Mouse (Mus musculus): Measurements from ENCODE around the gene Mum1.
"Not testable (repeated sequence)": the region's sequence is repeated elsewhere in the genome, so short reads cannot be mapped to it uniquely, and the experiment has no call there.

The Mum1 gene

DNA sequence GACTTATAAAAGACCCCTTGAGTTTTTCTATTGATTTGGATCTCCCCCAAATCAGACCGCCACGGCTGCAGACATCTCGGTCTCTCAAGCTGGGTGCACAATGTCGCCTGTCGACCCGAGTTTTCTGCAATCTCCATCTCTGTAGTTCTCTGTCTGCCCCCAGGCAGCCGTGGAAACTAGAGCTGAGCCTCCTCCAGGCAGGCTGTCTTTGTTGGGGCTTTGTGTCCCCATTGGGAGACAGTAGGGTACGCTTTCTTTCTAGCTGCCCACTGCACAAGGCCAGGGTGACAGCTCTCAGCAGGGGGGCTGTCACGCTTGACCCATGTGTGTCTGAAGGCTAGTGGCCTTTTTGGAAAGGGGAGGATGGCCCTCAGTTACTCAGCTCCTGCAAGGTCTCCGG lies 18.6 kb upstream of the Mum1 start:
- in situ Hi-C loops (cut with MseI, MboI): no loop called here

DNA sequence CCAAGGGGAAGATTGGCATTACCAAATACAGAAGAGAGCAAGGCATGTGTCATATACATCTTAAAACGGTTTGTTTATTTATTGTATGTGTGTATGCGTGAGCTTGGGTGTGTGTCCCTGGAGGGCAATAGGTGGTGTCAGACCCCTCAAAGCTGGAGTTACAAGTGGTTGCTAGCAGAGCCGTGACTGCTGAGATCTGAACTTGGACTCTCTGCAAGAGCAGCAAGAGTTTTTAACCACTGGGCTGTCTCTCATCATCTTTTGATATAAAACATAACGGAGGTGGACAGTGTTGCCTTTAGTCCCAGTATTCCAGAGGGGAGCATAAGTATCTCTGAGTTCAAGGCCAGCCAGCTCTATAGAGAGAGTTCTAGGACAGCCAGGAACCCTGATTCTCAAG lies 18.0 kb upstream of the Mum1 start:
- in situ Hi-C loops (cut with MseI, MboI): no loop called here

GRCm38 (mm10) chr10:80208841-80209371 lies 17.3 kb upstream of the Mum1 start:
- in situ Hi-C loops (cut with MseI, MboI): no loop called here

- in situ Hi-C loops (cut with MseI, MboI): not testable (repeated sequence)
Observed at GRCm38 (mm10) chr10:80211547-80212103, 14.6 kb upstream of the Mum1 start.

DNA sequence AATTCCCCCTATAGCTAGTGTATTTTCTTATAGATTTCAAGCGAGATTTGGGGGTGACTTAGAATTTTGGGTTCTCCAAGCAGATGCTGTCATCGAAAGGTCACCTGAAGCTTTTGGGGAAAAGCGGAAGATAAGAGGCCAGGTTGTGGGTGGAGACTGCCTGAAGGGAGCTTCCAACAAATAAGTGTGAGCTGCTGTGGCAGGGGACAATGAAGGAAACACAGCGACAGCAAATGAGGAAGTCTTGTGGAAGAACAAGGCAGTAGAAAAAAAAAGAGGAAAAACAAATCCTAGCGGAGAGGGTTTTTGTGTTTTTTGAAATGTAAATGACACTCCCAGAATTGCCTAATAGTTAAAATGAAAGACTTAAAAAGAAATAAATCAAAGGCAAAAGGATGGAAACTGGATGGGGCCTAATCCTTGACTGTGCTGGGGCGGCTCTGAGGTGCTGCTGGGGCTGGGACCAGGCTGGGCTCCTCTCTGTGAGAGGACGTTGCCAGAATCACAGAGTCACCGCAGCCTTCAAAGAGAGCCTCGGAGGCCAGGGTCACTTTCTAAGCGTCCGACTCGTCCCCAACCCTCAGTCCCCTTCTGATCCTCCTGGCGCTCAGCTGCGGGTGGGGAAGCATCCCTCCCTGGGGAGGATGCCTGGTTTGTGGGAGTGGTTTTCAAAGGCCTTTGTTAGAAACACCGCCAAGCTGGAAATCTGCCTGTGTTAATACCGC lies 11.0 kb upstream of the Mum1 start:
- in situ Hi-C loops (cut with MseI, MboI): no loop called here

- in situ Hi-C loops (cut with MseI, MboI): no loop called here
Observed at GRCm38 (mm10) chr10:80220676-80221075, 5.6 kb upstream of the Mum1 start.

DNA sequence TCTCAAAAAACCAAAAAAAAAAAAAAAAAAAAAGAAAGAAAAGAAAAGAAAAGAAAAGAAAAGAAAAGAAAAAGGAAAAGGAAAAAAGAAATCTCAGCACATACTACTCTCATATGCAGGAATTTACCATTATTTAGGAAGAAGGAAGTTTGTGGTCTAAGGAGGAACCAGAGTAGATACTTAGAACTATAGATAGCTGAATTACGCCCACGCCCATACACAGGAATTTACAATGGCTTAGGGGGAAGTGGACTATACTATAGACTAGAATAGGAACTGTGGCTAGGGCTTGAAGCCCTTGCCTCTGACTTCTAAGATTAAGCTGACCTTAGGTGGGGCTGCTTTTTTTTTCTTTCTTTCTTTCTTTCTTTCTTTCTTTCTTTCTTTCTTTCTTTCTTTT lies 3.1 kb upstream of the Mum1 start:
- in situ Hi-C loops (cut with MseI, MboI): not testable (repeated sequence)

- in situ Hi-C loops (cut with MseI, MboI): no loop called here
Observed at GRCm38 (mm10) chr10:80226071-80226415, 191 bp upstream of the Mum1 start.

DNA sequence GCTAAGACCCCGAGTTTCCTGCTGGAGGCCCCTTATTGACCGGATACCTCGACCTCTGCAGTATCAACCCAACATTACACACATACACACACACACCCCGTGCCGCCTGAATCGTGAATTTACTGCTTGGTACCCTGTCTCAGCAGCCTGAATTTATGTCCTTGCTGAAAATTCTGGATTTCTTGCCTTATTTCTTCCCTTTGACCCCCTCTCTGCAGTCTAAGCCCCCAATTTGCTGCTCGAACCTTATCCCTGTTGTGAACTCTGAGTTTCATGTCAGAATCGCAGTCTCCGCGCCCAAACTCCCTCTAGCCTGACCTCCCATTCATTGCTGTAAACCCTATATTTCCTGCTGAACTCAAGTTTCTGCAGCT lies 919 bp downstream of the Mum1 start:
- in situ Hi-C loops (cut with MseI, MboI): no loop called here

GRCm38 (mm10) chr10:80227877-80228775 lies 1.9 kb downstream of the Mum1 start:
- in situ Hi-C loops (cut with MseI, MboI): no loop called here

DNA sequence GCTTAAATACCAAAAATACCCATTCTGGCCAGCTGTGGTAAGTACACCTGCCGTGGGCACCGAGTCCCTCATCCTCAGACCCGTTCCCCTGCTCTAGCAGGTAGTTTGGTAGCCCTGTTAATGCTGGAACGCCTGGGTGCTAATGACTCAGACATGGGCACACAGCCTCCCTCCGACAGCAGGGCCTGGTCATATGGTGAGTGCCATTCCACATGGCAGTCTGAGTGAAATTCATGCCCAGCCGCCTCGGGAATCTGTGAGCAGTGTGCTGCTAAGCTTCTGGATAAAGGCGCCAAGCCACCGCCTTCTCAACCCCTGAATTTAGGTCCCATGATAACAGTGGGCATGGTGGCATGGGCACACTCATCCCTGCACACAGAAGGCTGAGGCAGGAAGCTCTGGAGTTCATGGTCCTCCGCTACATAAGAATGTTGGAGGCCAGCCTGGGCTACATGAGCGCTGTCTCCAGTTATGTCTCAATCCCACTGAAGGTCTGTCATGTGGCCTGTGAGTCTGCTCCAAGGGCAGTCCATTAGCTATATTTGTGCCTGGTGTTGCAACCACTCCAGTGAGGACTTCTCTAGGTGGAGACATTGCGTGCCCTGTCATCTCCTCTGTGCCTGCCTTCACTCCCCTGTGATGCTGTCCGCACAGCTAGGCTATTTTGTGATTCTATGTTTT lies 10.1 kb downstream of the Mum1 start:
- in situ Hi-C loops (cut with MseI, MboI): no loop called here

- in situ Hi-C loops (cut with MseI, MboI): no loop called here
Observed at GRCm38 (mm10) chr10:80237020-80237419, 10.8 kb downstream of the Mum1 start.

- in situ Hi-C loops (cut with MseI, MboI): no loop called here
Observed at GRCm38 (mm10) chr10:80238306-80238705, 12.1 kb downstream of the Mum1 start.

DNA sequence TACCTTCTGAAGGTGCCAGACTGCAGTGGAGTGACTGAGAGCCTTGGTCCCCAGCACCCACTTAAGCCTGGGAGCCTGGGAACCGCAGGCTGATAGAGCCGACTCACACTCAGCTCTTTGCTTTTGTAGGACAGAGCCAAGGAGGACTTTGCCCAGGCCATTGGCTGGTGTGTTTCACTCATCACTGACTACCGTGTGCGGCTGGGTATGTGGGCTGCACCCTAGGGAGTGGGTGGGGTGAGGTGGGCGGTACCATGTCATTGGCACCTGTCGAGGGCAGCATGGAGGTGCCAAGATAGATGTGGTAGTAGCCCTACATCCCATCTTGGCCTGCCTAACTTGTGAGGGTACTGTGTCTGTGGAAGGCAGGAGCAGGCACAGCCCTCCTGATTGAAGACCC lies 13.6 kb downstream of the Mum1 start:
- in situ Hi-C loops (cut with MseI, MboI): loop anchor here in 1 of 2 experiments (5.0 kb wide), 1 partner anchor 37 kb away; no protein-coding TSS in a partner anchor

DNA sequence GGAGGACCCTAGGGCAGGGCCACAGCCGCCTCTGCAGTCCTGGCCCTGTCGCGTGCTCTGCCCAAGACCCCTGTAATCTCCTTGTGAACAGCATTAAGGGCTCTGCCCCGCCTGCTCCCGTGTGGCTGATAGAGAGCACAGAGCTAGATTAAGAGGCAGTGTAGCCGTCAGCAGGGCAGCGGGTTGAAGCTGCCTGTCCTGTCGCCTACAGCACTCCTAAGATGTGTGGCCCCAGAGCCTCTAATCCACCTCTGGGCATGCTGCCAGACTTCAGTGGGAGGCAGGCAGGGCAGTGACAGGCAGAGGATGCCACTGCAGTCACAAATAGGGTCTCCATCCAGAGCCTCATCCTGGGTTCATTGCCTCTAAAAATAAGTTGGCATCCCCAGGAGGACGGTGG lies 15.9 kb downstream of the Mum1 start:
- in situ Hi-C loops (cut with MseI, MboI): loop anchor here in 1 of 2 experiments (5.0 kb wide), 1 partner anchor 40 kb away; no protein-coding TSS in a partner anchor

- in situ Hi-C loops (cut with MseI, MboI): loop anchor here in 1 of 2 experiments (5.0 kb wide), 1 partner anchor 40 kb away; no protein-coding TSS in a partner anchor
Observed at GRCm38 (mm10) chr10:80242607-80243006, 16.4 kb downstream of the Mum1 start.

GRCm38 (mm10) chr10:80244791-80245399 lies 18.7 kb downstream of the Mum1 start:
- in situ Hi-C loops (cut with MseI, MboI): loop anchor here (5.0 kb wide), 3 partner anchors 43 to 68 kb away; partner anchors contain the start of gene Efna2 (in 1 of the 2)

GRCm38 (mm10) chr10:80245600-80245999 lies 19.4 kb downstream of the Mum1 start:
- in situ Hi-C loops (cut with MseI, MboI): loop anchor here (5.0 kb wide), 2 partner anchors 53 to 68 kb away; partner anchors contain the start of gene Efna2 (in 1 of the 2)

DNA sequence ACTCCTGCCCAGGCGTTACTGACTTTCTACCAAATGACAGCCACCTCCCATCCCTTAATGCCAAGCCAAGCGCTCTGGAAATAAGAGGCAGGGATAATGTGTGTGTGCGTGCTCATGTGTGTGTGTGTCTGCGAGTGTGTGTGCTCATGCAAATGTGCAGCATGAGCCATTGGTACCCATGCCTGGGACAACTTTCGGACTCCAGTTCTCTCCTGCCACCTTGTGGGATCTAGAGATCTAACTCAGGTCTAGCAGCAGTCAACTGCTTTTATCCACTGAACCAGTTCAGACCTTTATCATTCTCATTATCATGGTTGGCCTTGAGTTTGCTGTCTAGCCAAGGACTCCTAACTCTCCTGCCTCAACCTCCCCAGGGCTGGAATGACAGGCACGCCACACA lies 21.6 kb downstream of the Mum1 start:
- in situ Hi-C loops (cut with MseI, MboI): loop anchor here (5.0 kb wide), 2 partner anchors 56 to 71 kb away; partner anchors contain the start of gene Efna2 (in 1 of the 2)

GRCm38 (mm10) chr10:80248437-80248836 lies 22.2 kb downstream of the Mum1 start:
- in situ Hi-C loops (cut with MseI, MboI): loop anchor here (5.0 kb wide), 2 partner anchors 56 to 71 kb away; partner anchors contain the start of gene Efna2 (in 1 of the 2)
